Mouse (Mus musculus) spleen, adult 2 months (tissue): ENCODE measurements around the gene Lsm4.

ENCODE experiments used
- CTCF ChIP-seq: fragments of 200-500 bp; IDR thresholded peaks from 2 replicates; pipeline ENCODE4 v1.5.1; 2011; ENCODE audit warnings: mild to moderate bottlenecking, inconsistent platforms; ENCODE audit not compliant: insufficient read depth, insufficient read length, insufficient replicate concordance; ENCODE audit errors: extremely low read depth
- POLR2A ChIP-seq: fragments of 200-500 bp; IDR thresholded peaks from 2 replicates; pipeline ENCODE4 v1.6.1; 2011; ENCODE audit warnings: low read depth, low read length, inconsistent platforms

- TF ChIP-seq POLR2A (no peak), CTCF (no peak)
Measured at GRCm38 (mm10) chr8:70677451-70678080, 4.5 kb downstream of the Lsm4 start.
